ENCODE assay signal across 28 mouse cellular contexts in the genomic region with DNA sequence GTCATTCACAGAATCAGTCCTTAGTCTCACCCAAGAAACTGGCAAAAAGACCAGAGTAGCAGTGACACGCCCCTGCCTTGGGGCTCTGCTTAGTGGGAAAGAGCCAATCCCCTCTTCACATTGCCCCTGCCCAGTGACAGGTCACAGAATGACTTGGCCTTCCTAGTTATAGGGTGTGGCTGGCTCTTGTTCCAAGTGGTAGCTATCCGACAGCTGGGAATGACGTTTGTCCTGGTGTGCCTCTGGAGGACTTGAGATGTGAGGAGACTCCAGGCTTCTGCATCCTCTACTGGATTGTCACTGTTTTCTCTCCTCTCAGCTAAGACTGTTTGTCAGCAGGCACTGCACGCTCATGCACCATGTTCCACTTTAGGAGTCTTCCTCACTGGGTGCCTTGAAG. TPM values are rescaled to one million over a fixed set of nuclear protein-coding genes. Genes with fewer than 3 reads are reported as not detected.
DNase-seq lines count a peak whose midpoint lies in the region; ATAC-seq and TF ChIP-seq lines count a peak whose summit lies in the region.
"Had no signal": no experiment of that assay in that cellular context is flagged by ENCODE, and none has a peak within 500 bp of the region (broad histone marks: within the 10 kb centered on the region; RNA-seq: fewer than 3 reads in every experiment).

No protein-coding gene starts in this region.

- H3K4me2 ChIP-seq in myocyte (ENCODE audit: low read depth), result no peak overlapping the region
- no peak overlapping the region for H3K4me2 ChIP-seq in stomach, postnatal 0 days (replicated peaks; ENCODE audit: low read depth)
- H3K4me2 ChIP-seq: embryonic facial prominence, embryonic 12.5 days; forebrain, embryonic 13.5 days; forebrain, embryonic 15.5 days had no signal

- H3ac ChIP-seq in myocyte (ENCODE audit: control insufficient read depth, insufficient read length), result no peak overlapping the region

- no peak for TF ChIP-seq EP300 in stomach, postnatal 0 days (optimal IDR thresholded peaks at IDR 0.05)

- no peak for TF ChIP-seq POLR2A in myocyte (IDR thresholded peaks at IDR 0.05; ENCODE audit: insufficient read length, low read depth)

- no peaks in the 10 kb centered on the region for H3K27me3 ChIP-seq in myocyte (ENCODE audit: control insufficient read depth, insufficient read depth, insufficient read length)
- no peaks in the 10 kb centered on the region for H3K27me3 ChIP-seq in stomach, postnatal 0 days (ENCODE audit: control insufficient read depth, insufficient read depth, low read length)
- H3K27me3 ChIP-seq: Patski had no signal

- H3K9ac ChIP-seq in stomach, postnatal 0 days (ENCODE audit: low read length), result no peak overlapping the region
- H3K9ac ChIP-seq: embryonic facial prominence, embryonic 12.5 days; forebrain, embryonic 13.5 days; forebrain, embryonic 15.5 days had no signal

- no peaks in the 10 kb centered on the region for H3K79me2 ChIP-seq in myocyte (ENCODE audit: control insufficient read depth, insufficient read depth)

- no peak for ATAC-seq in stomach, postnatal 0 days (ENCODE audit: low FRiP score, low TSS enrichment)
- ATAC-seq: activated CD4-positive, CD25-positive, alpha-beta regulatory T cell, adult 4 months; CD4-positive, CD25-positive, alpha-beta regulatory T cell, adult 4 months; forebrain, embryonic 13.5 days; forebrain, embryonic 15.5 days; Patski had no signal

- H3K9me3 ChIP-seq in stomach, postnatal 0 days (ENCODE audit: control insufficient read depth, low read length), result no peaks in the 10 kb centered on the region
- H3K9me3 ChIP-seq: embryonic facial prominence, embryonic 10.5 days; embryonic facial prominence, embryonic 12.5 days; forebrain, embryonic 13.5 days; forebrain, embryonic 15.5 days; G1E had no signal

- H3K4me1 ChIP-seq in stomach, postnatal 0 days (replicated peaks; ENCODE audit: control insufficient read depth, insufficient read depth), result no peaks in the 10 kb centered on the region; the same call in 1 of the 2 replicates

- WGBS in stomach, postnatal 0 days, result 59% methylated on average over 4 of the region's 4 CpGs

- intact Hi-C loops in gastrocnemius, adult 2 months (cut with DNase I), result no loop called here
- intact Hi-C loops in gastrocnemius, postnatal 36 days (cut with DNase I), result no loop called here

- TF ChIP-seq CTCF in gastrocnemius, adult 2 months (IDR thresholded peaks at IDR 0.05), result no peak
- no peak for TF ChIP-seq CTCF in stomach, postnatal 0 days (IDR thresholded peaks at IDR 0.05; ENCODE audit: low read depth)

- H3K36me3 ChIP-seq in myocyte (ENCODE audit: control insufficient read depth, insufficient read depth), result no peaks in the 10 kb centered on the region
- H3K36me3 ChIP-seq in stomach, postnatal 0 days (ENCODE audit: control insufficient read depth, insufficient read depth, low read length), result no peaks in the 10 kb centered on the region
- H3K36me3 ChIP-seq: embryonic facial prominence, embryonic 10.5 days; embryonic facial prominence, embryonic 12.5 days; forebrain, embryonic 15.5 days; G1E had no signal

- peak; percentile 36 for DNase-seq in gastrocnemius, adult 2 months
- no peak for DNase-seq in gastrocnemius, postnatal 36 days
- peak; percentile 90 for DNase-seq in heart, adult 11 months
- DNase-seq in heart, adult 9 months (ENCODE audit: low spot score in 2 of 2), result no peak
- no peak for DNase-seq in stomach, postnatal 0 days (ENCODE audit: low spot score)
- DNase-seq in retina, embryonic 14.5 days (ENCODE audit: low spot score), result no peak
- DNase-seq: adrenal gland, adult 8-10 months; adrenal gland, postnatal 14 days; adrenal gland, postnatal 36 days; B cell, adult 2 months; cerebellum, adult 11-12 months; cerebellum, adult 2 months; cerebellum, adult 9-10 months; cerebellum, postnatal 10 days; cerebellum, postnatal 25 days had no signal

- no peak overlapping the region for H3K4me3 ChIP-seq in gastrocnemius, adult 2 months
- H3K4me3 ChIP-seq in myocyte, result no peak overlapping the region
- H3K4me3 ChIP-seq in stomach, postnatal 0 days (ENCODE audit: low read depth, low read length), result no peak overlapping the region
- H3K4me3 ChIP-seq: embryonic facial prominence, embryonic 10.5 days; embryonic facial prominence, embryonic 12.5 days; forebrain, embryonic 13.5 days; forebrain, embryonic 15.5 days had no signal

- no peak overlapping the region for H3K27ac ChIP-seq in gastrocnemius, adult 2 months
- H3K27ac ChIP-seq in stomach, postnatal 0 days (replicated peaks), result no peak overlapping the region
- H3K27ac ChIP-seq: embryonic facial prominence, embryonic 10.5 days; embryonic facial prominence, embryonic 12.5 days; forebrain, embryonic 13.5 days; forebrain, embryonic 15.5 days had no signal

TF ChIP-seq in myocyte, 11 proteins besides CTCF, POLR2A, EP300 and RAD21:
- peak in 2 of 3 experiments; percentile 18 to 73 for TF ChIP-seq MYOG (IDR thresholded peaks at IDR 0.05; ENCODE audit: control insufficient read depth in 1 of 3, insufficient read depth in 1 of 3, insufficient read length in 2 of 3, low read depth in 2 of 3)
- peak in 1 of 3 experiments; percentile 68 for TF ChIP-seq MYOD1 (IDR thresholded peaks at IDR 0.05; ENCODE audit: control insufficient read depth in 1 of 3, insufficient read length in 2 of 3, low read depth in 2 of 3)
- TF ChIP-seq SRF (IDR thresholded peaks at IDR 0.05; ENCODE audit: control insufficient read depth, insufficient read length, low read depth), result no peak

RNA-seq across cellular contexts. Expression of gene Duox1, which starts 1.9 kb away (rescaled TPM):
- total RNA-seq in gastrocnemius, adult 2 months (2021), result under 1 TPM; 0.43 to 0.73 TPM
- under 1 TPM; 0.47 to 0.66 TPM for total RNA-seq in gastrocnemius, postnatal 36 days (2021)
- 0.10 TPM for polyA plus RNA-seq in myocyte (2012; fragmentation: generic; extraction: Trizol)
- polyA plus RNA-seq in stomach, postnatal 0 days (2015; fragmentation: Nextera tagmentation; extraction: Ambion mirVana), result 3.5 and 4.3 TPM in 2 replicates
- total RNA-seq: adrenal gland, postnatal 14 days; CH12.LX; G1E had no signal
- polyA plus RNA-seq: activated CD4-positive, CD25-positive, alpha-beta regulatory T cell, adult 4 months; CD4-positive, CD25-positive, alpha-beta regulatory T cell, adult 4 months; cortical plate, adult 2 months; forebrain, embryonic 11.5 days; forebrain, embryonic 13.5 days; G1E had no signal

RNA-seq across cellular contexts. Expression of gene Duoxa1, which starts 3.9 kb away (rescaled TPM):
- total RNA-seq in gastrocnemius, adult 2 months (2021), result under 1 TPM; 0.28 to 0.95 TPM
- total RNA-seq in gastrocnemius, postnatal 36 days (2021), result under 1 TPM; 0.41 to 0.49 TPM
- 2.6 TPM for polyA plus RNA-seq in myocyte (2012; fragmentation: generic; extraction: Trizol)
- 17.3 and 19.4 TPM in 2 replicates for polyA plus RNA-seq in stomach, postnatal 0 days (2015; fragmentation: Nextera tagmentation; extraction: Ambion mirVana)
- total RNA-seq: adrenal gland, adult 18-20 months; adrenal gland, postnatal 36 days; CH12.LX had no signal
- polyA plus RNA-seq: CD4-positive, CD25-positive, alpha-beta regulatory T cell, adult 4 months; cerebellum, adult 2 months; forebrain, embryonic 11.5 days; forebrain, embryonic 13.5 days; forebrain, embryonic 15.5 days; G1E had no signal

RNA-seq across cellular contexts. Expression of gene Duoxa2, which starts 18.7 kb away (rescaled TPM):
- total RNA-seq in gastrocnemius, adult 2 months (2021), result not detected
- not detected for total RNA-seq in gastrocnemius, postnatal 36 days (2021)
- polyA plus RNA-seq in myocyte (2012; fragmentation: generic; extraction: Trizol), result not detected
- polyA plus RNA-seq in stomach, postnatal 0 days (2015; fragmentation: Nextera tagmentation; extraction: Ambion mirVana), result 98.8 and 101 TPM in 2 replicates
- total RNA-seq: adrenal gland, adult 18-20 months; adrenal gland, adult 8-10 months; adrenal gland, postnatal 14 days; adrenal gland, postnatal 36 days; CH12.LX had no signal
- polyA plus RNA-seq: activated CD4-positive, CD25-positive, alpha-beta regulatory T cell, adult 4 months; CD4-positive, CD25-positive, alpha-beta regulatory T cell, adult 4 months; cerebellum, adult 2 months; cortical plate, adult 2 months; embryonic facial prominence, embryonic 10.5 days; embryonic facial prominence, embryonic 12.5 days; forebrain, embryonic 11.5 days; forebrain, embryonic 13.5 days; G1E; Patski had no signal

RNA-seq across cellular contexts. Expression of gene Duox2, which starts 19.1 kb away (rescaled TPM):
- total RNA-seq in gastrocnemius, adult 2 months (2021), result under 1 TPM; 0.06 to 0.13 TPM
- total RNA-seq in gastrocnemius, postnatal 36 days (2021), result under 1 TPM in 1 of 2 experiments, not detected in 1; 0.17 TPM
- 0.12 TPM for polyA plus RNA-seq in myocyte (2012; fragmentation: generic; extraction: Trizol)
- 15.2 and 17.2 TPM in 2 replicates for polyA plus RNA-seq in stomach, postnatal 0 days (2015; fragmentation: Nextera tagmentation; extraction: Ambion mirVana)
- total RNA-seq: adrenal gland, adult 8-10 months; CH12.LX had no signal
- polyA plus RNA-seq: activated CD4-positive, CD25-positive, alpha-beta regulatory T cell, adult 4 months; CD4-positive, CD25-positive, alpha-beta regulatory T cell, adult 4 months; embryonic facial prominence, embryonic 10.5 days; forebrain, embryonic 11.5 days; forebrain, embryonic 13.5 days; G1E had no signal

RNA-seq across cellular contexts. Expression of gene Shf, which starts 51.6 kb away (rescaled TPM):
- total RNA-seq in gastrocnemius, adult 2 months (2021), result 1 to 10 TPM; 2.1 to 2.9 TPM
- total RNA-seq in gastrocnemius, postnatal 36 days (2021), result 1 to 10 TPM; 1.9 to 2.1 TPM
- 48.5 TPM for polyA plus RNA-seq in myocyte (2012; fragmentation: generic; extraction: Trizol)
- polyA plus RNA-seq in stomach, postnatal 0 days (2015; fragmentation: Nextera tagmentation; extraction: Ambion mirVana), result 1.6 and 1.7 TPM in 2 replicates

Comparison
In these comparisons a context has a peak if more than half of its experiments do, and no peak if none do; other contexts are left out.
1. DNase-seq: peak in gastrocnemius, adult 2 months (single experiment) and heart, adult 11 months (single experiment); none in gastrocnemius, postnatal 36 days (0 of 2), heart, adult 9 months (0 of 2), stomach, postnatal 0 days (single experiment) and retina, embryonic 14.5 days (single experiment).